Mouse (Mus musculus) E14TG2a.4 (cell line): ENCODE results near the gene Ccdc151.

Source experiments
- H3K27me3 ChIP-seq: 2 replicates; pipeline ENCODE4 v1.6.1; 2014; ENCODE audit warnings: low read length, control low read depth; ENCODE audit not compliant: insufficient read depth
- H3K36me3 ChIP-seq: 2 replicates; pipeline ENCODE4 v1.6.1; 2014; ENCODE audit warnings: low read length, control low read depth; ENCODE audit not compliant: insufficient read depth
- H3K4me1 ChIP-seq: replicated peaks from 2 replicates; pipeline ENCODE4 v1.6.1; 2014; ENCODE audit warnings: low read depth, low read length, control low read depth
- H3K4me3 ChIP-seq: replicated peaks from 2 replicates; pipeline ENCODE4 v1.5.1; 2014; ENCODE audit warnings: mild to moderate bottlenecking, low read length
- H3K9me3 ChIP-seq: 2 replicates; pipeline ENCODE4 v1.6.1; 2014; ENCODE audit warnings: low read length, control low read depth
- CTCF ChIP-seq: conservative IDR thresholded peaks from 2 replicates; pipeline ENCODE4 v1.5.1; 2014; ENCODE audit warnings: low read length
- NANOG ChIP-seq: IDR thresholded peaks from 2 replicates; pipeline ENCODE4 v1.6.1; 2014; ENCODE audit warnings: borderline replicate concordance, low read length, mixed read lengths
- POU5F1 ChIP-seq: IDR thresholded peaks from 2 replicates; pipeline ENCODE4 v1.6.1; 2014; ENCODE audit warnings: low read length, borderline replicate concordance

The Ccdc151 gene

GRCm38 (mm10) chr9:22002194-22003162, at the start of gene Ccdc151, which contains the start of gene Prkcsh:
Gene Ccdc151 (minus strand): TSS chr9:22002634.
Gene Prkcsh (plus strand): TSS chr9:22002806.
- TF ChIP-seq POU5F1 (no peak), CTCF (no peak), NANOG (no peak)
- H3K4me3 ChIP-seq: peak within 1 kb of the TSS; percentile 95
- no peaks in the 10 kb centered on the region for H3K27me3 ChIP-seq
- H3K36me3 ChIP-seq: peaks cover 39% of the 10 kb centered on the region
- peaks cover 48% of the 10 kb centered on the region for H3K4me1 ChIP-seq
- H3K9me3 ChIP-seq: no peaks in the 10 kb centered on the region

DNA sequence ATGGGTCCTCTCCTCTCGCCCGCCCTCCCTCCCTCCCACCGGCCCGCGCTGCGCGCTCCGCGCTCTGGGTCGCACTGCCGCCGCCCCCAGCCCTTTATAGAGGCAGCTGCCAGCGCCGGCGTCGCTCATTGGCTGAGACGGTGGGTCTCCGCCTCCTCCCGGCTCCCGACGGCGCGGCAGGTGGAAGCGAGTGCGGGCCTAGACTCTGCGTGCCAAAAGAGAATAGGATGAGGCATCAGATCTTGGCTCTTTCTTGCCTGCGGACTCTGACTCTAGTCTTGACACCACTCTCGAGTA, 49.5 kb upstream of the Ccdc151 start, which contains the start of gene Elavl3:
Elavl3 (minus strand) TSS at position 66 of the 297 bp plus-strand sequence.
- H3K9me3 ChIP-seq: no peaks in the 10 kb centered on the region
- H3K4me1 ChIP-seq: peaks cover 72% of the 10 kb centered on the region
- H3K36me3 ChIP-seq: peaks cover 8% of the 10 kb centered on the region
- peak within 1 kb of the TSS; percentile 87 for H3K4me3 ChIP-seq
- H3K27me3 ChIP-seq: peaks cover 37% of the 10 kb centered on the region
- no peak for TF ChIP-seq NANOG
- no peak for TF ChIP-seq POU5F1
- TF ChIP-seq CTCF: no peak

GRCm38 (mm10) chr9:22051161-22051957, 48.9 kb upstream of the Ccdc151 start:
- TF ChIP-seq NANOG: no peak
- H3K27me3 ChIP-seq: peaks cover 35% of the 10 kb centered on the region
- H3K36me3 ChIP-seq: 0 out of 2 replicates have a peak, but pooled peaks cover 3% of the 10 kb centered on the region

GRCm38 (mm10) chr9:22050351-22050889, 48.0 kb upstream of the Ccdc151 start:
- no peaks in the 10 kb centered on the region for H3K9me3 ChIP-seq
- H3K27me3 ChIP-seq: peaks cover 26% of the 10 kb centered on the region
- H3K4me1 ChIP-seq: peaks cover 62% of the 10 kb centered on the region
- TF ChIP-seq POU5F1 (no peak), CTCF (no peak), NANOG (no peak)
- peak overlapping the region; percentile 87 for H3K4me3 ChIP-seq
- H3K36me3 ChIP-seq: no peaks in the 10 kb centered on the region

More at GRCm38 (mm10) chr9:22051161-22051957, 48.9 kb upstream of the Ccdc151 start:
- Histone ChIP-seq H3K4me1 (peaks cover 70% of the 10 kb centered on the region), H3K9me3 (no peaks in the 10 kb centered on the region), H3K4me3 (peak overlapping the region; percentile 87)

DNA sequence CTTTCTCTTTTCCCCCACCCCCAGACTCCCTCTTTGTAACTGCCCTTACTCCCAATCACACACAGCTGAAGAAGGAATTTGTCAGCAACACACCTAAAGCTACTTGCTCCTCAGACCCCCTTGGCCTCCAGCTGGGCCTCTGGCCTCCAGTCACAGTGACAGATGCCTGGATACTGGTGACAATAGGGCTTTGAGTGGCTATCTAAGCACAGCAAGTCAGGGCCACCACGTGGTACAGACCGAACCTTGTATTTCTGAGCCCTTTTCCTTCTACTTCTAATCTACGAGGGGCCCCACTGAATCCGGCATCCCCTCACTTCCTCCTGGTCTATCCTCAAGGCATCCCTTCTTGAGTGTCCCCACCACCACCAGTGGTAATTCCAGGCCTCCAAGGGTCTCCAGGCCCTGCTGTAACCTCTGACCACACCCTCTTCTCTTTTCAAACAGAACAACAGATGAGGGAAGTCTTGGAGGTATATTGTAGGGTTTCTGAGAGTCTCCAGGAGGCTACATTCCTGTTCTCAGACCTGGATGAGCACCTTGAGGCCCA, 47.4 kb upstream of the Ccdc151 start:
- H3K4me3 ChIP-seq: peak overlapping the region; percentile 87
- TF ChIP-seq NANOG (no peak), CTCF (no peak), POU5F1 (no peak)
- peaks cover 62% of the 10 kb centered on the region for H3K4me1 ChIP-seq
- H3K36me3 ChIP-seq: no peaks in the 10 kb centered on the region
- H3K9me3 ChIP-seq: no peaks in the 10 kb centered on the region
- H3K27me3 ChIP-seq: peaks cover 20% of the 10 kb centered on the region

GRCm38 (mm10) chr9:22049315-22049714, 46.9 kb upstream of the Ccdc151 start:
- Histone ChIP-seq H3K27me3 (peaks cover 20% of the 10 kb centered on the region), H3K9me3 (no peaks in the 10 kb centered on the region), H3K4me1 (peaks cover 62% of the 10 kb centered on the region), H3K4me3 (peak overlapping the region; percentile 87), H3K36me3 (no peaks in the 10 kb centered on the region)
- TF ChIP-seq NANOG (no peak), POU5F1 (no peak), CTCF (no peak)

- no peak overlapping the region for H3K4me3 ChIP-seq
- H3K27me3 ChIP-seq: peaks cover 12% of the 10 kb centered on the region
- peaks cover 73% of the 10 kb centered on the region for H3K4me1 ChIP-seq
- no peak for TF ChIP-seq POU5F1
- TF ChIP-seq NANOG: no peak
- TF ChIP-seq CTCF: no peak
- no peaks in the 10 kb centered on the region for H3K9me3 ChIP-seq
- no peaks in the 10 kb centered on the region for H3K36me3 ChIP-seq
Observed at GRCm38 (mm10) chr9:22047329-22047728, 44.9 kb upstream of the Ccdc151 start.

GRCm38 (mm10) chr9:22041832-22042231, 39.4 kb upstream of the Ccdc151 start:
- H3K27me3 ChIP-seq: no peaks in the 10 kb centered on the region
- no peak overlapping the region for H3K4me3 ChIP-seq
- no peaks in the 10 kb centered on the region for H3K36me3 ChIP-seq
- peaks cover 61% of the 10 kb centered on the region for H3K4me1 ChIP-seq
- no peaks in the 10 kb centered on the region for H3K9me3 ChIP-seq
- TF ChIP-seq POU5F1 (no peak), CTCF (no peak), NANOG (no peak)
